Comparison of ENCODE assay signal across 22 mouse cellular contexts in genomic region chr7:12788025-12788424, GRCm38 (mm10). TPM values are rescaled to one million over a fixed set of nuclear protein-coding genes. Genes with fewer than 3 reads are reported as not detected.
DNase-seq lines count a peak whose midpoint lies in the region; ATAC-seq and TF ChIP-seq lines count a peak whose summit lies in the region.
"Had no signal": no experiment of that assay in that cellular context is flagged by ENCODE, and none has a peak within 500 bp of the region (broad histone marks: within the 10 kb centered on the region; RNA-seq: fewer than 3 reads in every experiment).

No protein-coding gene starts in this region.

- no peak for TF ChIP-seq CTCF in midbrain, postnatal 0 days (IDR thresholded peaks at IDR 0.05)

- no peak overlapping the region for H3K27ac ChIP-seq in hindbrain, embryonic 15.5 days (replicated peaks)
- no peak overlapping the region for H3K27ac ChIP-seq in midbrain, postnatal 0 days (ENCODE audit: low read depth, low read length)
- H3K27ac ChIP-seq: embryonic facial prominence, embryonic 13.5 days had no signal

- no peaks in the 10 kb centered on the region for H3K9me3 ChIP-seq in hindbrain, embryonic 15.5 days
- no peaks in the 10 kb centered on the region for H3K9me3 ChIP-seq in midbrain, postnatal 0 days (ENCODE audit: low read length)
- H3K9me3 ChIP-seq: embryonic facial prominence, embryonic 13.5 days had no signal

- no peak overlapping the region for H3K4me3 ChIP-seq in hindbrain, embryonic 15.5 days
- no peak overlapping the region for H3K4me3 ChIP-seq in midbrain, postnatal 0 days (ENCODE audit: low read depth, low read length)
- H3K4me3 ChIP-seq: embryonic facial prominence, embryonic 13.5 days had no signal

- intact Hi-C loops in left cerebral cortex, postnatal 4 days (cut with DNase I) = no loop called here

- 19% methylated on average over 5 of the region's 5 CpGs for WGBS in hindbrain, embryonic 15.5 days
- 9% methylated on average over 5 of the region's 5 CpGs for WGBS in midbrain, postnatal 0 days

- no peaks in the 10 kb centered on the region for H3K36me3 ChIP-seq in hindbrain, embryonic 15.5 days
- no peaks in the 10 kb centered on the region for H3K36me3 ChIP-seq in midbrain, postnatal 0 days (ENCODE audit: insufficient read depth, low read length)
- H3K36me3 ChIP-seq: embryonic facial prominence, embryonic 13.5 days had no signal

- H3K4me1 ChIP-seq in hindbrain, embryonic 15.5 days (replicated peaks) = no peaks in the 10 kb centered on the region
- no peaks in the 10 kb centered on the region for H3K4me1 ChIP-seq in midbrain, postnatal 0 days (ENCODE audit: insufficient read depth, low read length)
- H3K4me1 ChIP-seq: embryonic facial prominence, embryonic 13.5 days had no signal

- H3K9ac ChIP-seq in hindbrain, embryonic 15.5 days = no peak overlapping the region
- no peak overlapping the region for H3K9ac ChIP-seq in midbrain, postnatal 0 days (replicated peaks; ENCODE audit: low read length, poor library complexity, severe bottlenecking)
- H3K9ac ChIP-seq: embryonic facial prominence, embryonic 13.5 days had no signal

- ATAC-seq in hindbrain, embryonic 15.5 days (ENCODE audit: low FRiP score, low read depth) = peak; percentile 77; the same call in 1 of the 2 replicates
- no peak for ATAC-seq in midbrain, postnatal 0 days (ENCODE audit: low FRiP score)
- ATAC-seq: intestine, embryonic 16.5 days had no signal

- peak; percentile 15 to 24 for DNase-seq in cerebellum, postnatal 14 days
- no peak for DNase-seq in cerebellum, postnatal 36 days
- peak; percentile 31 for DNase-seq in left cerebral cortex, postnatal 4 days
- no peak for DNase-seq in left cerebral cortex, adult 8-10 months (ENCODE audit: low spot score in 2 of 2)
- peak; percentile 13 for DNase-seq in midbrain, postnatal 0 days (ENCODE audit: low spot score)
- no peak for DNase-seq in adrenal gland, postnatal 36 days
- DNase-seq in urinary bladder, adult 2 months (ENCODE audit: low spot score) = no peak
- DNase-seq: cerebellum, postnatal 25 days; gastrocnemius, postnatal 25 days; heart, postnatal 14 days; layer of hippocampus, postnatal 36 days; lung, adult 2 months; lung, postnatal 36 days had no signal

- no peak overlapping the region for H3K4me2 ChIP-seq in hindbrain, embryonic 15.5 days
- H3K4me2 ChIP-seq in midbrain, postnatal 0 days (ENCODE audit: low read depth, low read length, poor library complexity, severe bottlenecking) = no peak overlapping the region
- H3K4me2 ChIP-seq: embryonic facial prominence, embryonic 13.5 days; heart, embryonic 11.5 days had no signal

- H3K27me3 ChIP-seq in hindbrain, embryonic 15.5 days = no peaks in the 10 kb centered on the region
- no peaks in the 10 kb centered on the region for H3K27me3 ChIP-seq in midbrain, postnatal 0 days (ENCODE audit: insufficient read depth, low read length)
- H3K27me3 ChIP-seq: embryonic facial prominence, embryonic 13.5 days had no signal

RNA-seq across cellular contexts. Expression of gene Zscan18, which starts 15.4 kb away (rescaled TPM):
- total RNA-seq in left cerebral cortex, postnatal 4 days (2021) = 10 to 100 TPM; 28.0 to 32.9 TPM
- total RNA-seq in left cerebral cortex, adult 8-10 months (2022) = 10 to 100 TPM; 21.9 to 27.0 (median 22.9) TPM
- 28.2 and 33.1 TPM in 2 replicates for polyA plus RNA-seq in hindbrain, embryonic 15.5 days (2015; fragmentation: Nextera tagmentation; extraction: Ambion mirVana)
- total RNA-seq in midbrain, postnatal 0 days (2014; rRNA removed) = 19.2 and 34.3 TPM in 2 replicates
- polyA plus RNA-seq in midbrain, postnatal 0 days (2015; fragmentation: Nextera tagmentation; extraction: Ambion mirVana) = 25.5 and 27.0 TPM in 2 replicates
- total RNA-seq in adrenal gland, postnatal 36 days (2021) = 1 to 10 TPM; 2.3 to 4.3 TPM
- polyA plus RNA-seq in urinary bladder, adult 2 months (2012; rRNA removed) = 3.2 and 3.8 TPM in 2 replicates
- total RNA-seq: liver, adult 2 months; MEL had no signal

RNA-seq across cellular contexts. Expression of gene Zfp329, which starts 30.6 kb away (rescaled TPM):
- total RNA-seq in left cerebral cortex, postnatal 4 days (2021) = 10 to 100 TPM; 25.9 to 26.3 TPM
- total RNA-seq in left cerebral cortex, adult 8-10 months (2022) = 10 to 100 TPM; 17.4 to 25.3 (median 19.4) TPM
- polyA plus RNA-seq in hindbrain, embryonic 15.5 days (2015; fragmentation: Nextera tagmentation; extraction: Ambion mirVana) = 28.3 and 30.0 TPM in 2 replicates
- total RNA-seq in midbrain, postnatal 0 days (2014; rRNA removed) = 16.6 and 18.6 TPM in 2 replicates
- polyA plus RNA-seq in midbrain, postnatal 0 days (2015; fragmentation: Nextera tagmentation; extraction: Ambion mirVana) = 16.1 and 22.3 TPM in 2 replicates
- 10 to 100 TPM; 10.5 to 11.0 TPM for total RNA-seq in adrenal gland, postnatal 36 days (2021)
- 12.3 and 13.9 TPM in 2 replicates for polyA plus RNA-seq in urinary bladder, adult 2 months (2012; rRNA removed)

RNA-seq across cellular contexts. Expression of gene Zfp110, which starts 46.5 kb away (rescaled TPM):
- total RNA-seq in left cerebral cortex, postnatal 4 days (2021) = 10 to 100 TPM; 20.7 to 22.7 TPM
- 10 to 100 TPM; 13.5 to 18.4 (median 14.9) TPM for total RNA-seq in left cerebral cortex, adult 8-10 months (2022)
- 26.2 and 27.6 TPM in 2 replicates for polyA plus RNA-seq in hindbrain, embryonic 15.5 days (2015; fragmentation: Nextera tagmentation; extraction: Ambion mirVana)
- 11.8 and 18.4 TPM in 2 replicates for total RNA-seq in midbrain, postnatal 0 days (2014; rRNA removed)
- 18.1 and 19.4 TPM in 2 replicates for polyA plus RNA-seq in midbrain, postnatal 0 days (2015; fragmentation: Nextera tagmentation; extraction: Ambion mirVana)
- 10 to 100 TPM; 22.2 to 24.0 TPM for total RNA-seq in adrenal gland, postnatal 36 days (2021)
- 21.9 and 22.2 TPM in 2 replicates for polyA plus RNA-seq in urinary bladder, adult 2 months (2012; rRNA removed)

RNA-seq across cellular contexts. Expression of gene Vmn2r56, which starts 53.2 kb away (rescaled TPM):
- under 1 TPM in 1 of 2 experiments, not detected in 1; 0.06 TPM for total RNA-seq in left cerebral cortex, postnatal 4 days (2021)
- under 1 TPM; 0.06 to 0.14 (median 0.08) TPM for total RNA-seq in left cerebral cortex, adult 8-10 months (2022)
- polyA plus RNA-seq in hindbrain, embryonic 15.5 days (2015; fragmentation: Nextera tagmentation; extraction: Ambion mirVana) = 0.01 TPM in 1 of 2 replicates, not detected in the other
- not detected in 2 replicates for total RNA-seq in midbrain, postnatal 0 days (2014; rRNA removed)
- polyA plus RNA-seq in midbrain, postnatal 0 days (2015; fragmentation: Nextera tagmentation; extraction: Ambion mirVana) = 0.02 and 0.05 TPM in 2 replicates
- total RNA-seq in adrenal gland, postnatal 36 days (2021) = not detected
- polyA plus RNA-seq in urinary bladder, adult 2 months (2012; rRNA removed) = not detected in 2 replicates
- total RNA-seq: gastrocnemius, postnatal 25 days; heart, postnatal 14 days; layer of hippocampus, postnatal 36 days; liver, adult 2 months; MEL had no signal
- polyA plus RNA-seq: embryonic facial prominence, embryonic 13.5 days; heart, embryonic 11.5 days; intestine, embryonic 16.5 days; kidney, embryonic 16.5 days; liver, adult 2 months; lung, adult 2 months; neural tube, embryonic 11.5 days; testis, adult 2 months had no signal

Comparison
In these comparisons a context has a peak if more than half of its experiments do, and no peak if none do; other contexts are left out.
1. DNase-seq: peak in cerebellum, postnatal 14 days (2 of 2), left cerebral cortex, postnatal 4 days (single experiment) and midbrain, postnatal 0 days (single experiment); none in cerebellum, postnatal 36 days (0 of 2), left cerebral cortex, adult 8-10 months (0 of 2), adrenal gland, postnatal 36 days (0 of 2) and urinary bladder, adult 2 months (single experiment).